Mouse (Mus musculus) left cerebral cortex, adult 11 months (tissue): ENCODE measurements around the gene Zfp954.
"Not testable (repeated sequence)": the region's sequence is repeated elsewhere in the genome, so short reads cannot be mapped to it uniquely, and the experiment has no call there.

Experiments
- DNase-seq: peaks from one replicate; pipeline ENCODE4 v3.0.0; 2022; ENCODE audit warnings: low spot score

The Zfp954 gene

GRCm38 (mm10) chr7:7120921-7121601, at the start of gene Zfp954:
Gene Zfp954 (minus strand): TSS chr7:7121488.
- peak; percentile 81 for DNase-seq

- no peak for DNase-seq
These were observed 24.8 kb upstream of the Zfp954 start for GRCm38 (mm10) chr7:7145991-7146608.

GRCm38 (mm10) chr7:7144215-7144614, 22.9 kb upstream of the Zfp954 start:
- DNase-seq: no peak

- DNase-seq: peak; percentile 35
These were observed 15.1 kb upstream of the Zfp954 start, which contains the start of gene Zfp773 for GRCm38 (mm10) chr7:7136379-7136866. Gene Zfp773 (minus strand): TSS chr7:7136755.

GRCm38 (mm10) chr7:7132751-7133150, 11.5 kb upstream of the Zfp954 start:
- no peak for DNase-seq

- not testable (repeated sequence) for DNase-seq
These were observed 9.3 kb upstream of the Zfp954 start for GRCm38 (mm10) chr7:7130491-7131124.

- DNase-seq: no peak
These were observed 303 bp upstream of the Zfp954 start for GRCm38 (mm10) chr7:7121602-7121980.

- DNase-seq: no peak
These were observed 2.8 kb downstream of the Zfp954 start for GRCm38 (mm10) chr7:7118441-7118840.

- DNase-seq: no peak
These were observed 12.8 kb downstream of the Zfp954 start for GRCm38 (mm10) chr7:7108501-7108900.
